Mouse (Mus musculus) liver, adult 2 months (tissue): ENCODE data around the gene Phf1. TPM values are rescaled to one million over a fixed set of nuclear protein-coding genes. Genes with fewer than 3 reads are reported as not detected.
"Not testable (repeated sequence)": the region's sequence is repeated elsewhere in the genome, so short reads cannot be mapped to it uniquely, and the experiment has no call there.

Experiments used
- DNase-seq: peaks from one replicate; pipeline ENCODE4 v3.0.0-alpha.2; 2011; ENCODE audit warnings: low read depth, low spot score; ENCODE audit errors: extremely low read depth
- H3K27ac ChIP-seq: fragments of 200-500 bp; replicated peaks from 2 replicates; pipeline ENCODE4 v1.5.1; 2012; ENCODE audit warnings: low read depth, mild to moderate bottlenecking, control low read depth, inconsistent platforms, low read length; ENCODE audit not compliant: insufficient read depth
- H3K27me3 ChIP-seq: fragments of 200-500 bp; 2 replicates; pipeline ENCODE4 v1.6.1; 2012; ENCODE audit warnings: mild to moderate bottlenecking, moderate library complexity, low read length, inconsistent platforms; ENCODE audit not compliant: control insufficient read depth, insufficient read depth
- H3K36me3 ChIP-seq: fragments of 200-500 bp; 2 replicates; pipeline ENCODE4 v1.6.1; 2012; ENCODE audit warnings: low read length, inconsistent platforms; ENCODE audit not compliant: control insufficient read depth, insufficient read depth
- H3K4me1 ChIP-seq: fragments of 200-500 bp; 2 replicates; pipeline ENCODE4 v1.6.1; 2011; ENCODE audit warnings: low read length; ENCODE audit not compliant: control insufficient read depth, insufficient read depth
- H3K4me3 ChIP-seq: fragments of 200-500 bp; 2 replicates; pipeline ENCODE4 v1.5.1; 2011; ENCODE audit warnings: low read depth, mild to moderate bottlenecking, control low read depth, low read length, moderate library complexity; ENCODE audit not compliant: insufficient read depth
- H3K79me2 ChIP-seq: fragments of 200-500 bp; 2 replicates; pipeline ENCODE4 v1.6.1; 2012; ENCODE audit warnings: inconsistent platforms, mild to moderate bottlenecking, low read length, moderate library complexity; ENCODE audit not compliant: control insufficient read depth, insufficient read depth
- H3K9ac ChIP-seq: fragments of 200-500 bp; 2 replicates; pipeline ENCODE4 v1.6.1; 2012; ENCODE audit warnings: low read depth, mild to moderate bottlenecking, control low read depth, inconsistent platforms, low read length
- CTCF ChIP-seq: fragments of 200-500 bp; IDR thresholded peaks from 2 replicates; pipeline ENCODE4 v1.5.1; 2011; ENCODE audit warnings: low read depth, low read length, control low read depth
- POLR2A ChIP-seq: fragments of 200-500 bp; IDR thresholded peaks from 2 replicates; pipeline ENCODE4 v1.6.1; 2011; ENCODE audit warnings: low read length, control low read depth; ENCODE audit not compliant: insufficient read depth; ENCODE audit errors: extremely low read depth
- WGBS: fragments of 180-500 bp; shearing (Covaris S2); methylation state at CpG from one replicate; pipeline ENCODE4 v1.1.7; 2018; 5-methylcytosine and 5-hydroxymethylcytosine counted together
- polyA plus RNA-seq: library from polyadenylated mRNA; depleted of rRNA; stranded (reverse); fragments of >200 nt; gene quantifications from 2 replicates; pipeline ENCODE4 v1.2.3, GENCODE M21; 2012
- total RNA-seq: library from RNA; depleted of rRNA; stranded (reverse); fragments of >200 nt; gene quantifications from 2 replicates; pipeline ENCODE4 v1.2.3, GENCODE M21; 2014

The Phf1 gene
- total and polyA plus RNA-seq, 2 experiments: 4.2 to 35.0 TPM

- DNase-seq: peak; percentile 71
- not testable (repeated sequence) for H3K27me3 ChIP-seq, H3K4me1 ChIP-seq, H3K27ac ChIP-seq, H3K4me3 ChIP-seq, H3K36me3 ChIP-seq, H3K79me2 ChIP-seq, H3K9ac ChIP-seq
- peak; percentile 77 for TF ChIP-seq CTCF
- WGBS: 39% methylated on average over 7 of the region's 7 CpGs
Measured at GRCm38 (mm10) chr17:26931795-26932194, 1.1 kb upstream of the Phf1 start.

DNA sequence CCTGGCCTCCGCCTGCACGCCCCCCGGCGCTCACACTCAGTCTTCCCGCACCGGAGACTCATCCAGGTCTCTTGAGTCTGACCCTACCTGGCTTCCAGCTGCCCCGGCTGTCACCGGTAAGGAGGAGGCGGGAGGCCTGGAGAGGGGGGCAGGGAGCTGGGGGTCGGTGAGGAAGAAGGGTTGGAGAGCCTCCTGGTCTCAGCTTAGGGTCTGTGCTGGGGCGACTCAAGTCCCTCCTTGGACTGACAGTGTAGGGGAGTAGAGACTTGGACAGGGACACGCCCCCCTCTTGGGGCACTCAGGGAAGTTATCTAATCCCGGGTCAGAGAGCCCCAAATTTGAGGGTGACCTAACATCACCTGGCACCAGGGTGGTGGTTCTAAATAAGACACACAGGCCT lies 567 bp downstream of the Phf1 start:
- Histone ChIP-seq H3K4me3 (peak overlapping the region; percentile 82), H3K27me3 (no peaks in the 10 kb centered on the region), H3K4me1 (peaks cover 13% of the 10 kb centered on the region), H3K36me3 (no peaks in the 10 kb centered on the region), H3K79me2 (peaks cover 9% of the 10 kb centered on the region), H3K9ac (peak overlapping the region; percentile 91), H3K27ac (peak overlapping the region; percentile 84)
- WGBS: 3% methylated on average over 13 of the region's 13 CpGs
- TF ChIP-seq POLR2A (no peak), CTCF (no peak)
- no peak for DNase-seq

DNA sequence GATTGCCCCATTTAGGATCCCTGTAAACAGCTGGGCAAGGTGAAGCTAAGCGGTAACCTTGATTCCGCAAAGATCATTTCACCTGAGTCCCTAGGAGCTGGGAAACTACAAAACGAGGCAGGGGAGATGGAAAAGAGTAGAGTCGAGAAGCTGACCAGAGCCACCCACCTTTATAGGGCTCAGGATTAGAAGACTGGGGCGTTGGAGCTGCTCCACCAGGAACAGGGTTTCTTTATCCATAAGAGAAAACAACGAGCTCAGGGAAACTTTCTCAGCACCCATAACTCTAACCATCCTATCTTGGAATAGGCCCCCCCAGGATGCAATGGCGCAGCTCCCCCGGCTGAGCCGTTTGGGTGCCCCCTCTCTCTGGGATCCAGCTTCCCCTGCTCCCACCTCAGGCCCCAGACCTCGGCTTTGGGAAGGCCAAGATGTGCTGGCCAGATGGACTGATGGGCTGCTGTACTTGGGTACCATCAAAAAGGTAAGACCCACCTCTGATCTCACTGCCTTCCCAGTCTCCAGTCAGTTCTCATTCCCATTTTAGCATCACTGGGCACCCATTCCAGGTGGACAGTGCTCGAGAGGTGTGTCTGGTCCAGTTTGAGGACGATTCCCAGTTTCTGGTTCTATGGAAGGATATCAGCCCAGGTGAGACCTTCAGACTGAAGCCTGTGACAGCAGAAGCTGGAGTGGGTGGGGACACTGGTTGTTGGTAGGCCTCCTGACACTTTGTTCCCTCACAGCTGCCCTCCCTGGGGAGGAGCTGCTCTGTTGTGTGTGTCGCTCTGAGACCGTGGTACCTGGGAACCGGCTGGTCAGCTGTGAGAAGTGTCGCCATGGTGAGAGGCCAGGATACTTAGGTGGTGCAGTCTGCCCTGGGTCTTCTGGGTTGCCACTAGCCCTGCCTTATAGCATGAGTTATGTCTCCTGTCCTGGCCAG lies 1.3 kb downstream of the Phf1 start:
- TF ChIP-seq CTCF (no peak), POLR2A (no peak)
- peaks cover 9% of the 10 kb centered on the region for H3K79me2 ChIP-seq
- H3K9ac ChIP-seq: peak overlapping the region; percentile 91
- H3K27me3 ChIP-seq: no peaks in the 10 kb centered on the region
- H3K36me3 ChIP-seq: no peaks in the 10 kb centered on the region
- H3K27ac ChIP-seq: no peak overlapping the region
- 76% methylated on average over 16 of the region's 16 CpGs for WGBS
- no peak for DNase-seq
- H3K4me1 ChIP-seq: peaks cover 13% of the 10 kb centered on the region
- H3K4me3 ChIP-seq: peak overlapping the region; percentile 82

- Histone ChIP-seq H3K4me1 (peaks cover 15% of the 10 kb centered on the region), H3K27me3 (no peaks in the 10 kb centered on the region), H3K9ac (no peak overlapping the region), H3K27ac (no peak overlapping the region), H3K36me3 (no peaks in the 10 kb centered on the region), H3K4me3 (no peak overlapping the region), H3K79me2 (peaks cover 9% of the 10 kb centered on the region)
- WGBS: 94% methylated on average over 9 of the region's 9 CpGs
- DNase-seq: no peak
- no peak for TF ChIP-seq CTCF
- TF ChIP-seq POLR2A: no peak
Measured at GRCm38 (mm10) chr17:26935027-26935426, 2.2 kb downstream of the Phf1 start.

GRCm38 (mm10) chr17:26936453-26936852 lies 3.6 kb downstream of the Phf1 start:
- Histone ChIP-seq H3K9ac (no peak overlapping the region), H3K36me3 (no peaks in the 10 kb centered on the region), H3K4me3 (no peak overlapping the region), H3K27me3 (no peaks in the 10 kb centered on the region), H3K79me2 (peaks cover 9% of the 10 kb centered on the region), H3K4me1 (peaks cover 16% of the 10 kb centered on the region), H3K27ac (no peak overlapping the region)
- no peak for TF ChIP-seq POLR2A
- TF ChIP-seq CTCF: no peak
- DNase-seq: no peak
- WGBS: 88% methylated on average over 12 of the region's 12 CpGs
